Mouse (Mus musculus): ENCODE measurements around the gene Ncaph2.

Gene Ncaph2

DNA sequence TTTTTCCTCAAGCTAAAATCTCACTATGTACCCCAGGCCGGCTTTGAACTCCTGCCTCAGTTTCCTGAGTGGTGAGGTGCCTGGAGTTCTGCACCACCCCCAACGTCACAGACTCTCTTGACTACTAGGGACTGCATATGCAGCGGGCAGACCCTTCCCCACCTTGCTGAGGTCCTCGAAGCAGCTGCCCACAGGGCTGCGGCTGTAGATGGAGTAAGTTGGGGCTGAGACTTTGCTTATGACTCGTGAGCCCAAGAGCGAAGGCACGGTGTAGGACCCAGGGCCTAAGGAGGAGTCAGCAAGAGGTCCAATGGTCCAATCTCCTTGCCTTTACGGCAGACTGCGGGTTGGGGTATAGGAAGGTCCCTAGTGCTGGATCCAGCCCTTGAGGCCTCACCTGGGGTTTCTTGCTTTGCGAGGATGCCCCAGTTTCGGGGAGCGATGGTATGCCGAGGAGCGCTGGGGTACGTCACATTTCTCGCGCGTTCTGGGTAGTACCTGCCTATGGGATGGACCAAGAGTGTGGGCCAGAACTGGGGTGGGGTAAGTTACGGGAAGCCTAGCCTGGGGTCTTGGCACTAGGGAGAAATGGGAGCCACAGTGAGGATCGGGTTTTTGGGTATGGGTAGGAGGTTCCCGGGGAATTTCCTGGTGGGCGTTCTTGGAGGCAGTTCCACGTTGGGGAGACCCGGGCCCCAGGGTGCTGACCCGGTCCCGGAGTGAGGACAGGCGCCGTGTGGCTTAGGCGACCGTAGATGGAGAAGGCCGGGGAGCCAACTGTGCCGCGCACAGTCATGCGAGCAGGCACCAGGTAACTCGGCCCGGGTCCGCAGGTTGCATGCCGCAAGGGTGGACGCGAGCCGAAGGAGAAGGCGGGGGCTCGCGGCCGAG is 22.7 kb downstream of the Ncaph2 start:
- CTCF ChIA-PET, result no interaction called here

GRCm38 (mm10) chr15:89378831-89379401 is 23.4 kb downstream of the Ncaph2 start, which contains the start of gene Odf3b:
Gene Odf3b, minus strand, starts transcription at chr15:89379282.
- CTCF ChIA-PET, result no interaction called here

- CTCF ChIA-PET, result interaction anchor here (0.6 kb wide), 1 partner anchor 300 kb away, joined by 4 read pairs; no protein-coding TSS in a partner anchor
These were observed 23.9 kb downstream of the Ncaph2 start for GRCm38 (mm10) chr15:89379429-89379828.

DNA sequence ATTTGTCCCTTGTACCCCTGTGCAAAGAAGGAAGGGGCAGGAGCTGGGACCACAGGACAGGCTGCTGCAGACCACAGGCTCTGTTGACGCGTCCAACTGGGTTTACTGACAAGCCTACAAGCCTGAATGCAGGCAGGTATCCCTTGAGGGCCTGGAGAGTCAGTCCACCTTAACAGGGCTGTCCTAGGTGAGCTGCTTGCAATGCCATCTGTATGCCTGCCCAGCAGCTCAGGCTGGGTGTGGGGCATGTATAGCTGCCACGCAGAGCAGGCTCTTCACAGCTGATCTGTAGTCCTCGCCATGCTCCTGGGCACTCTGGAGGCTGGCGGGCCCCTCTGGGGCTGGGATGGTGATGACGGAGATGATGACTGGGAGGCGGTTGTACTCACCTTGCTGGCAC is 29.1 kb downstream of the Ncaph2 start, which contains the start of gene Klhdc7b:
Gene Klhdc7b (plus strand): TSS at position 301 of the 400 bp plus-strand sequence.
- CTCF ChIA-PET, result no interaction called here

DNA sequence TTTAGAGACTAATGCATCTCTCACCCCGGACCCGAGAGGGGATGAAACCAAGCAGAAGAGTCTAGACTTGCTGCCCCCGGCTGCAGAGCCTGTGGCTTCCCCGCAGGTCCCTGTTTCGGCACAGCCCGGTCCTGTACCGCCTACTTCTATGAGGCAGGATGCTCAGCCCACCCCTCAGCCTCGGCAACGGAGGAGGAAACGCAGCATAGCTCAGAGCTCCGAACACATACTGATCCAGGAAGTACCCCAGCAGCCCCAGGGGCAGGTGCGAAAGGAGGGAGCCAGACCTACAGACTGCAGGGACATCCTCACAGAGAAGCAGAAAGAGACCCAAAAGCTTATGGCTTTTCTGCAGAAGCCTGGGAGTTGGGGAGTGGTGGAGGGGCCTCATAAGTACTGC is 31.6 kb downstream of the Ncaph2 start:
- CTCF ChIA-PET, result no interaction called here

- CTCF ChIA-PET, result no interaction called here
These were observed 34.6 kb downstream of the Ncaph2 start for GRCm38 (mm10) chr15:89390081-89390480.

DNA sequence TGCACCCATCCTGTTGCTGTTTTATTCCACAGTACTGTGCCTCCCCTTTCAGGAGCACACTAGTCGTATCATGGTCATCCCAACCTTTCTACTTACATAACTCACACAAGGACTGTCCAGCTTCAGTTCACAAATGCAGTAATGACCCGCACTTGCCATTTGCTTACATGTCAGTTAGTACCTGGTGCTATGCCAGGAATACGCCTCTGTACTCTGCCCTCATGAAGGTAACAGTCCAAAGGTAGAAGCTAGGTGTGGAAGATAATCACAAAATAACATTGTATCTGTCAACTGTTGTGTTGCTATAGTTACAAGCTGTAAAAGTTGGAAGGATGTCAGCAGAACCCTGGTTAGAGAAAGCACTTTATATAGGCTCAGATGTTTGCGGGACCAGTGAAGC is 41.4 kb downstream of the Ncaph2 start:
- CTCF ChIA-PET, result no interaction called here

DNA sequence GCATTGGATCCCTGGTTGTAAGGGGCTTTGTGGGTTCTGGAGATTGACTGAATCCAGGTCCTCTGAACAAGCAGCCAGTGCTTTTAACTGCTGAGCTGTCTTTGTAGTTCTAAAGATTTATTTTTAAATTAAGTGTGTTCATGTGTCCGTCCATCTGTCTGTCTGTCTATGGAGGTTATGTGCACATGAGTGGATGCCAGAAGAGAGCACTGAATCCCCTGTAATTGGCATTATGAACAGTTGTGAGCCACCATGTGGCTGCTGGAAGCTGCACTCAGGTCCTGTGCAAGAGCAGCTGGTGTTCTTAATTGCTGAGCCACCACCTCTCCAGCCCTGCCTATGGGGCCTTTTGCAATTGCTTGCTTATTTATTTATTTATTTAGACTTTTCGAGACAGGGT is 42.6 kb downstream of the Ncaph2 start:
- CTCF ChIA-PET, result no interaction called here

- CTCF ChIA-PET, result no interaction called here
These were observed 44.2 kb downstream of the Ncaph2 start for GRCm38 (mm10) chr15:89399716-89400115.

DNA sequence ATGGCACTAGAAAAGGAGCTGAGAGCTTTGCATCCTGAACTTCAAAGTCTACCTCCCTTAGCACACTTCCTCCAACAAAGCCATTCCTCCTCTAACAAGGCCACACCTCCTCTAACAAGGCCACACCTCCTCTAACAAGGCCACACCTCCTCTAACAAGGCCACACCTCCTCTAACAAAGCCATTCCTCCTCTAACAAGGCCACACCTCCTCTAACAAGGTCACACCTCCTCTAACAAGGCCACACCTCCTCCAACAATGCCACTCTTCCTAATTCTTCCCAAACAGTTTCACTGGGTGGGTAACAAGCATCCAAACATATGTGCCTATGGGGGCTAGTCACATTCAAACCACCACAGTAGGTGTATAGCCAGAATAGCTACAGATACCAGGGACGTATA is 47.0 kb downstream of the Ncaph2 start:
- CTCF ChIA-PET, result no interaction called here

- CTCF ChIA-PET, result interaction anchor here (0.5 kb wide), 1 partner anchor 13 kb away, joined by 19 read pairs; no protein-coding TSS in a partner anchor
These were observed 49.5 kb downstream of the Ncaph2 start for GRCm38 (mm10) chr15:89404831-89405623.

GRCm38 (mm10) chr15:89406691-89407090 is 51.2 kb downstream of the Ncaph2 start:
- CTCF ChIA-PET, result no interaction called here

DNA sequence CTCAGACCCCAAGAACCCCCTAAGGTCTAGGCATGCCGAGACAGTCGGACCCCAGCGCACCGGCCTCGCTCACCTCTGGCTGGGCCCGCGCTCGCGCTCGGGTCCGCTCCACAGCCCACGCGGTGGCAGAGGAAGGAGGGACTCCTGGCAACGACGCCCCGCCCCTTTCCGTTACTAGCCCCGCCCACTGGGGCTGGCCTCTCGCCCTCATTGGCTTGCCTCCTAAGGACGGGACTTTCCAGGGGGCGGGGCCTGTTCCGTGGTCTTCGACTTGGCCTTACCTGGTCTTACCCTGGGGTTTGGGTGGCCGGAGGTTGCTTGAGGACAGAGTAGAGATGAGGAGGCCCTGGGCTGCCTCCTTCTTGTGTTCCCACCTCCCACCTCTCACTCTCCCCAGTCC is 54.6 kb downstream of the Ncaph2 start, which contains the start of gene Syce3:
Gene Syce3 (minus strand): TSS at position 386 of the 400 bp plus-strand sequence.
- CTCF ChIA-PET, result no interaction called here

- CTCF ChIA-PET, result no interaction called here
These were observed 59.8 kb downstream of the Ncaph2 start for GRCm38 (mm10) chr15:89415282-89415681.

GRCm38 (mm10) chr15:89421938-89422337 is 66.4 kb downstream of the Ncaph2 start:
- CTCF ChIA-PET, result no interaction called here

Measured in spleen, embryonic (tissue).